Mouse (Mus musculus) ovary, postnatal 10 days (tissue): ENCODE data around the gene Opa1.

Experiments
- DNase-seq: peaks from one replicate; pipeline ENCODE4 v3.0.0; 2022; ENCODE audit warnings: low spot score

Gene Opa1

GRCm38 (mm10) chr16:29689187-29689819, 110.2 kb downstream of the Opa1 start:
- no peak for DNase-seq

- no peak for DNase-seq
These were observed 114.0 kb downstream of the Opa1 start for GRCm38 (mm10) chr16:29693025-29693682.

GRCm38 (mm10) chr16:29693791-29694419, 114.8 kb downstream of the Opa1 start:
- no peak for DNase-seq

- DNase-seq, result no peak
These were observed 115.4 kb downstream of the Opa1 start for GRCm38 (mm10) chr16:29694420-29694959.
